Mouse (Mus musculus) limb, embryonic 12.5 days (tissue): ENCODE results near the gene Sumf1. TPM values are rescaled to one million over a fixed set of nuclear protein-coding genes. Genes with fewer than 3 reads are reported as not detected.

ENCODE experiments used
- ATAC-seq: fragments of 200-750 bp; cut with Nextera tagmentation; 2 replicates; pipeline ENCODE4 v1.8.0; 2017; ENCODE audit warnings: low read depth, moderate TSS enrichment; ENCODE audit not compliant: insufficient number of reproducible peaks, insufficient read depth, low FRiP score, low TSS enrichment
- H3K27ac ChIP-seq: fragments of 300-500 bp; sonication (generic); 2 replicates; pipeline ENCODE4 v1.5.1; 2016; ENCODE audit warnings: mild to moderate bottlenecking, moderate library complexity
- H3K27me3 ChIP-seq: fragments of 300-500 bp; sonication (generic); 2 replicates; pipeline ENCODE4 v1.6.1; 2016; ENCODE audit warnings: mild to moderate bottlenecking, moderate library complexity
- H3K36me3 ChIP-seq: fragments of 300-500 bp; sonication (generic); 2 replicates; pipeline ENCODE4 v1.6.1; 2016; ENCODE audit warnings: mild to moderate bottlenecking, moderate library complexity
- H3K4me1 ChIP-seq: fragments of 300-500 bp; sonication (generic); replicated peaks from 2 replicates; pipeline ENCODE4 v1.6.1; 2016
- H3K4me2 ChIP-seq: fragments of 300-500 bp; sonication (generic); 2 replicates; pipeline ENCODE4 v1.6.1; 2016; ENCODE audit warnings: mild to moderate bottlenecking, moderate library complexity
- H3K4me3 ChIP-seq: fragments of 300-500 bp; sonication (generic); replicated peaks from 2 replicates; pipeline ENCODE4 v1.5.1; 2016; ENCODE audit warnings: mild to moderate bottlenecking
- H3K9ac ChIP-seq: fragments of 300-500 bp; sonication (generic); replicated peaks from 2 replicates; pipeline ENCODE4 v1.6.1; 2016; ENCODE audit warnings: mild to moderate bottlenecking, moderate library complexity
- H3K9me3 ChIP-seq: fragments of 300-500 bp; sonication (generic); 2 replicates; pipeline ENCODE4 v1.6.1; 2016; ENCODE audit warnings: mild to moderate bottlenecking, moderate library complexity
- WGBS: fragments of 180-500 bp; shearing (Covaris S2); methylation state at CpG from one replicate; pipeline ENCODE4 v1.1.7; 2016; 5-methylcytosine and 5-hydroxymethylcytosine counted together
- polyA plus RNA-seq: library from polyadenylated mRNA; unstranded; fragments of >200 nt; fragmentation: Nextera tagmentation; extraction: Ambion mirVana; gene quantifications from 2 replicates; pipeline ENCODE4 v1.2.1, GENCODE M21; 2016

The Sumf1 gene
- polyA plus RNA-seq, 1 experiment from 2014 or later, result 18.9 TPM

DNA sequence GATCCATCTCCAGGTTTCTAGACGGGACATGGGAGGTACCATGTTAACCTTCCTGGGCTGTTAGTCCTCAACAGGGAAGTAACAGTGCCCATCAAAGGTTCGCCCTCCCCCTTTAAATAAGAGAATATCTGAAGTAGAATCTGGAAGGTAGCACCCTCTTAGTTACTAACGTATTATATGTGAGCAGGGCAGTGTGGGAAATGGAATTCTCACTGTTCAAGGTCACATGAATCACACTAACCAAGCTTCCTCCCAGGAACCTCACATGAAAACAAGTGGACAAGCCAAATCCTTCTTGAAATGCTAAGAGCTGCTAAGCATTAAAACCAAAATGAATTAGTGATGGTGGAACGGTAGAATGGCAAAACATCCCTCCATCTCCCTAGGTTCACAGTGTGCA, 38.7 kb downstream of the Sumf1 start:
- WGBS, result 87% methylated on average over 4 of the region's 4 CpGs

DNA sequence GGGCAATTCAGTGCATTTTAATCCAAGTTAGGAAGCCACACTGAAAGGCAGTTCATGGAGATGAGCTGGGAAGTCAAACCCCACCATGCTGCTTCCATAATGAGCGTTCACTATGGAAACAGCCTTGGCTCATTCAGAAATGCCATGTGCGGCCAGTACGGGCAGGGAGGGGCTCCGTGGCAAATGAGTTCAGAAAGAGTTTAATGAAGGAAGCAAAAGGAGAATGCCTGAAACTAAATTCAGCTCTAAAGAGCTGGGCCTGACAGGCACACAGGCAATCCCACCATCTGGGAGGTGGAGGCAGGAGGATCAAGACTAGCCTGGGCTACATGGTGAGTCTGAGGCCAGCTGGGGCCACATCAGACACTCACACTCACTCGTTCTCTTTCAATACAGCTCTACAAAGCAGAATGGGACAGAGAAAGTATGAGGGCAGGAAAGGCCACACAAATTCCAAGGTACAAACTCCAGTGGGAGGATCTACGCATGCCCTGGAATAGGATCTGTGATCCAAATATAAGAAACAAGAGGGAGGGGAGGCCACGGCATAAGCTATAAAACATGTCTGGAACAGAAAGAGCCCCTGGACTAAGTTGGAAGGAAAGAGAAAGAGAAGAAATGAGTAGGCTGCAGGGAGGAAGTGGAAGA, 39.3 kb downstream of the Sumf1 start:
- 82% methylated on average over 7 of the region's 7 CpGs for WGBS
- Histone ChIP-seq H3K4me3 (no peak overlapping the region), H3K9ac (no peak overlapping the region), H3K27ac (no peak overlapping the region), H3K4me1 (no peaks in the 10 kb centered on the region), H3K27me3 (no peaks in the 10 kb centered on the region), H3K36me3 (no peaks in the 10 kb centered on the region), H3K4me2 (no peak overlapping the region), H3K9me3 (no peaks in the 10 kb centered on the region)
- no peak for ATAC-seq

More for the DNA sequence above, 38.7 kb downstream of the Sumf1 start:
- Histone ChIP-seq H3K9ac (no peak overlapping the region), H3K4me2 (no peak overlapping the region), H3K27ac (no peak overlapping the region), H3K36me3 (no peaks in the 10 kb centered on the region), H3K27me3 (no peaks in the 10 kb centered on the region), H3K4me3 (no peak overlapping the region), H3K4me1 (no peaks in the 10 kb centered on the region), H3K9me3 (no peaks in the 10 kb centered on the region)
- no peak for ATAC-seq

DNA sequence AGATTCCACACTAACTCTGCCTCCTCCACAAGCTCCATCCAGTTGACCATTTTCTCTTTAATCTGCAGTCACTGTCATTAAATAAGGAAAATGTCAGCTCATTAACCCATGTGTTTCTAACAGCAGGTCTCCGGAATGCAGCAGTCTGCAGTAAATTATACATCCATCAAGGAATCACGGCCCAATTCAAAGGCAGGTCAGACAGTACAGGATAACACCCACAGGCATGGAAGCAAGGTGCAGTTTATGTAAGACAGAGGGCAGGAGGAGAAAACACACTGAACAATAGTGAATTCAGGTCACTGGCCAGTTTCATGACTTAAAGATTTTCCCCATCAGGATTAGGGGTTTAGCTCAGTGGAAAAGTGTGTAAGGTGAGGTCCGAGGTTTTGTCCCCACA, 40.1 kb downstream of the Sumf1 start:
- WGBS, result 63% methylated on average over 3 of the region's 3 CpGs
- ATAC-seq, result no peak
- H3K27ac ChIP-seq, result no peak overlapping the region

DNA sequence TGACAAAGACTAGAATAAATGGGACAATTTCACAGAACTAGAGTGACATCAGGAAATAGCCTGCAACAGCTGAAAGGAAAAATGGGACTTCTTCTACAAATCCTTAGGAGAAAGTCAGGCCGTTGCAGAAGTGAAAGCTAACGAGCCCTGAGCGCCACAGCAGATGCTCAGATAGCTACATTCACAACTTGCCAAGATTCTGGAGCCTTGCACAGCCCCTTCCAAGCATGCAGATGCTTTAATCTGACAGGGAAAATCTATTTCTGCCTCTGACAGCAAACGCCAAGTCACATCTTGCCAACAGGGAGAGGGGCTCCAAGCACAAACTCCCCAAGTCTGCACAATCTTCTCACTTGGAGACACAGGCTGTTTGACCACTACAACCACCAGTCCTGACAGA, 42.6 kb downstream of the Sumf1 start:
- no peak overlapping the region for H3K4me2 ChIP-seq
- no peak for ATAC-seq
- 74% methylated on average over 4 of the region's 4 CpGs for WGBS
- H3K4me3 ChIP-seq, result no peak overlapping the region
- no peaks in the 10 kb centered on the region for H3K27me3 ChIP-seq
- H3K4me1 ChIP-seq, result no peaks in the 10 kb centered on the region
- H3K36me3 ChIP-seq, result 0 out of 2 replicates have a peak, but pooled peaks cover 3% of the 10 kb centered on the region
- H3K9ac ChIP-seq, result no peak overlapping the region
- H3K9me3 ChIP-seq, result no peaks in the 10 kb centered on the region
- no peak overlapping the region for H3K27ac ChIP-seq

More for the DNA sequence above, 40.1 kb downstream of the Sumf1 start:
- no peak overlapping the region for H3K4me3 ChIP-seq
- H3K9ac ChIP-seq, result no peak overlapping the region
- H3K36me3 ChIP-seq, result no peaks in the 10 kb centered on the region
- no peak overlapping the region for H3K4me2 ChIP-seq
- no peaks in the 10 kb centered on the region for H3K9me3 ChIP-seq
- H3K27me3 ChIP-seq, result no peaks in the 10 kb centered on the region
- H3K4me1 ChIP-seq, result no peaks in the 10 kb centered on the region

DNA sequence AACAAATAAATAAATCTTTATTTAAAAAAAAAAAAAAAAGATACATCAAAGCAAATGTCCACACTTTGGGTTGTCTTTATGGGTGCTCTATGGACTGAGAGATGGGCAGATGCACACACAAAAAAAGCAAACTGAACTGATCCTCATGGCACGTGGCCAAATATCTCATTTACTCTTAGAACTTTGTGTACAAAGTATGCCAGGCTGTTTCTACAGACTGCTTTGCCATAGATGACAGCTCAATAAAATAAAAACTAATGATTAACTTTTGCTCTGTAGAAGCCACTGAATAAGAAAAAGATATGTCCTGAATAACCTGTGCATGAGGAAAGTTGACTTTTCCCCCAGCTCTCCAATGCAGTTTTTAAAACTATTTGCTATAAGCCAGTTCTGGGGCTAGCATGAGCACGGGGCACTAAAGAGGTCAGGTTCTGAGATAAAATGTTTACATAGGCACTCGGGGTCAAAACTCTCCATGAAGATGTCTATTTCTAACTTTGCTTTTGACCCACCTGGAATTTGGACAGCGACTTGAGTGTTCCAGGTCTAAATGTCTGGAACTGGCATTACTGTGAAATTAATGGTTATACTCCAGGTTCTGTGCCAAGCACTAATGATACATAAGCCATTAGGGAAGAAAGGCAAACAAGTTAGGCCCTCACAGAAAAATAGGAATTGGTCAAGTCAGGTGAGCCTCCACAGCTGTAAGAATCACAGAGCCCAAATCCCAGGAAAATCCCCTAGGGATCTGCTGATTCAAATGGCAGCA, 44.5 kb downstream of the Sumf1 start:
- ATAC-seq, result no peak
- Histone ChIP-seq H3K4me1 (no peaks in the 10 kb centered on the region), H3K9ac (no peak overlapping the region), H3K9me3 (no peaks in the 10 kb centered on the region), H3K36me3 (0 out of 2 replicates have a peak, but pooled peaks cover 3% of the 10 kb centered on the region), H3K4me2 (no peak overlapping the region), H3K27me3 (no peaks in the 10 kb centered on the region), H3K27ac (no peak overlapping the region), H3K4me3 (no peak overlapping the region)
- WGBS, result 90% methylated on average over 4 of the region's 4 CpGs

DNA sequence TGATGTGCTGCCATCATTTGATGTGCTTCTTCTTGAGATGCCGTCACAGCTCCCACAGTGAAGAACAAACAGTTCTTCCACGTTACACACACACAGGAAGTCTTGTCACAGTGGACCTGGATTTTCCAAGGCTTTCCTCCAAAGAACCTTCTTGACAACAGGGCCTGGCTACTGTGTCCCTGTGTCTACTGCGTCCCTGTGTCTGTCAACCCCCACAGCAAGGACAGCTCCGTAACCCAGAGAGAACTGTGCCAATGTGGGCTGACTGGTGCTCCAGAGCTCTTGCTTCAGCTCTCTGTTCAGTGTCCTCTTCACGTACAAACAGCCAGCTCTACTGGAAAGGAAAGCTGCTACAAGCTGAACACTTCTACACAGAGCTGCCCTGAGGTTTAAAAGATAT, 48.4 kb downstream of the Sumf1 start:
- Histone ChIP-seq H3K4me2 (no peak overlapping the region), H3K4me3 (no peak overlapping the region), H3K9me3 (no peaks in the 10 kb centered on the region), H3K36me3 (0 out of 2 replicates have a peak, but pooled peaks cover 3% of the 10 kb centered on the region), H3K27me3 (no peaks in the 10 kb centered on the region), H3K9ac (no peak overlapping the region), H3K27ac (no peak overlapping the region), H3K4me1 (no peaks in the 10 kb centered on the region)
- WGBS, result 90% methylated on average over 5 of the region's 5 CpGs
- ATAC-seq, result no peak

DNA sequence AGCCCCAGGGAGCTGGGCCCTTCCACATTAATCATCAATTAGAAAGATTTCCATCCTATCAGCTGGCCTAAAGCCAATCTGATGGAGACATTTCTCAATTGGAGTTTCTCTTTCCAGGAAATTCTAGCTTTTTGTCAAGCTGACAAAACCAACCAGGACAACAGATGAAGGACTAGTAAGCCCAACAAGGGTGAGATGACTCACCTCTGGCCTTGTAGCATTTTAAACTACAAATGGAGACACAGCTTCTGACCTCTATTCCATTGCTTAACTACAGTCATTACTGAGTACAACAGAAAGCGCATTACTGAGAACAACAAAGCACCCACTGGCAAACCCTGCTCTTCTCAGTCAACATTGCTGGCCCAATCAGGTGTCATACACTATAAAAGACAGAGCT, 49.1 kb downstream of the Sumf1 start:
- 78% methylated on average over 1 of the region's 1 CpGs for WGBS
- no peak for ATAC-seq
- H3K4me1 ChIP-seq, result no peaks in the 10 kb centered on the region
- no peaks in the 10 kb centered on the region for H3K9me3 ChIP-seq
- H3K9ac ChIP-seq, result no peak overlapping the region
- no peaks in the 10 kb centered on the region for H3K27me3 ChIP-seq
- H3K36me3 ChIP-seq, result 0 out of 2 replicates have a peak, but pooled peaks cover 3% of the 10 kb centered on the region
- no peak overlapping the region for H3K4me2 ChIP-seq
- no peak overlapping the region for H3K27ac ChIP-seq
- no peak overlapping the region for H3K4me3 ChIP-seq

DNA sequence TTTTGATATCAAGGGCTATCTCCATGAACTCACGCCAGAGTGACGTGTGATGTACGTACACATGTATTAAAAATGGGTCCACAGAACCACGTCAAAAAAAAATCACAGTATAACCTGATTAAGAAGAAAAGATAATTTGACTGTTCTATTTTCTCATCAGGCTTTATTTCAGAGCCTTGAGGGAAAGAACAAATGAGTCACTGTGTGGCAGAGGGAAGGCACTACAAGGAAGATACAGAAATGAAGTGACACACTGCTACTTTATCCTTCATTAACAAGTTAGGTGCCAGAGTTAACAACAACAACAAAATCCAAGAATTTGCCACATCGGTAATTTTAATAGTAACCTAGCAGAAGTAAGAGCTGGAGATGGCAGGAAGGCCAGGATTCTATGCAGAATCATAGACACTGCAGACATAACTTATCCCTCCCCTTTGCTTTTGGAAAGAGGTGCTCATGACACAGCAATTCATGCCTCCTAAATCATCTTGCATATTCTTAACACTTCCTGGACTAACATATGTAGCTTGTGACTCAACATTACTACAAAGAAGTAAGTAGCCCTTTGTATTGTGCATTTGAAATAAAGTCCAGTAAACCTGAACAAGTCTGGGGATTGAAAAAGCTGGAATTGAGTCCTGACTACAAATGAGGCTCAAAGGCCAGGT, 53.0 kb downstream of the Sumf1 start:
- no peak overlapping the region for H3K4me3 ChIP-seq
- no peaks in the 10 kb centered on the region for H3K27me3 ChIP-seq
- no peak overlapping the region for H3K4me2 ChIP-seq
- H3K4me1 ChIP-seq, result no peaks in the 10 kb centered on the region
- H3K36me3 ChIP-seq, result no peaks in the 10 kb centered on the region
- 93% methylated on average over 5 of the region's 5 CpGs for WGBS
- ATAC-seq, result no peak
- no peaks in the 10 kb centered on the region for H3K9me3 ChIP-seq
- no peak overlapping the region for H3K27ac ChIP-seq
- H3K9ac ChIP-seq, result no peak overlapping the region

DNA sequence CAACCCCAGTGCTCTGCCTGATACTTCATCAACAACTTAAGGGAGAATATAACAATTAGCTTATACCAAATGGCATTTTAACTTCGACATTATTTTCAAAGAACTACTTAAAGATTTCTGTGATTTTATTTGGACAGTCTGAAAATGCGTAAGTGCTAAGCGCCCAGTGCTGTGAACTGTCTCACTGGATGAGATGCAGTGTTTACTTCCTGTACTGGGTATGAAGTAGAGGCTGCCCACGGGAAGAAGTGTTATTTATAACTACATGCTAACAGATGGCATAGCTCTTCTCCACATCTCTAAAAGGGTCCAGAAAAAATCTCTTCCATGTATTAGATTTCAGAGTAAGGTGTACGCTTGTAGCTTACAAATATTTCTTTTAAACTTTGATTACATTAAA, 54.7 kb downstream of the Sumf1 start:
- WGBS, result 90% methylated on average over 5 of the region's 5 CpGs
- Histone ChIP-seq H3K9me3 (no peaks in the 10 kb centered on the region), H3K9ac (no peak overlapping the region), H3K4me3 (no peak overlapping the region), H3K4me2 (no peak overlapping the region), H3K27me3 (no peaks in the 10 kb centered on the region), H3K4me1 (no peaks in the 10 kb centered on the region), H3K36me3 (no peaks in the 10 kb centered on the region), H3K27ac (no peak overlapping the region)
- no peak for ATAC-seq

DNA sequence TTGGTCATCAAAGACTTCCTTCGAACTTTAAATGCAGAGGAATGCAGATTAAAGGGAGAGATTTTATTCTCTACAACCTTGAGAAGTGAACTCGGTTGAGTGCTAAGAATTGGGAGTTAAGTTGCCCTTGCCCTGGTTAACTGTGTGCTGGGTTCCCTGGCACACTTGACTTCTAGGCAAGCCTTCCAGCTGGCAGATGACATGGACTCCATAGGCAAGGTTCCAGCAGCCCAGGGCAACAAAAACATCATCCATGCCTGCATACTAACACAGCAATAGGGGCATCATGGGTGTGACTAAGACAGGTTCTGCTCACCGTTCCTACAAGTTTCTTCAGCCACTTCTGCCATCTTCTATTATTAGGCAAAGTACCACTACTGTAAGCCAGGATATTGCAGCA, 58.8 kb downstream of the Sumf1 start:
- no peak overlapping the region for H3K4me3 ChIP-seq
- no peak overlapping the region for H3K9ac ChIP-seq
- H3K9me3 ChIP-seq, result no peaks in the 10 kb centered on the region
- no peak overlapping the region for H3K27ac ChIP-seq
- WGBS, result 91% methylated on average over 3 of the region's 3 CpGs
- H3K4me1 ChIP-seq, result no peaks in the 10 kb centered on the region
- no peak for ATAC-seq
- no peaks in the 10 kb centered on the region for H3K27me3 ChIP-seq
- H3K36me3 ChIP-seq, result no peaks in the 10 kb centered on the region
- no peak overlapping the region for H3K4me2 ChIP-seq

DNA sequence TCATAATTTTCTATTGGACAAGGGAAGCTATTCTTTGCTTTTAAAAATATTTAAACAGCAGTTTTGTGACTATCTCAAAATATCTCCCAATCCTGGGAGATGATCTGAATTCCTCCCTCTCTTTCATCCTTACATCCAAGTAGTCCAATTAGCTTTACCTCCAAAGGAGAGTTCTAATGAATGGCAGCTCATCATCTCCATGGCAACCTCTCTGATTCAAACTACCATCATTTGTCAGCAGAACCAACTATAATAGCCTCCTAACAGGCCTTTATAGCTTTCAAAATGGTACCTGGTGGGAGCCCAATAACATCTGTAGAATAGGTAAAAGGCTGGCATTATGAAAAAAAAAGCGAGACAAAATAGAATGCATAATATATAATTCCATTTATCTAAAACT, 59.9 kb downstream of the Sumf1 start:
- no peak for ATAC-seq
- Histone ChIP-seq H3K9ac (no peak overlapping the region), H3K4me1 (no peaks in the 10 kb centered on the region), H3K27ac (no peak overlapping the region), H3K9me3 (no peaks in the 10 kb centered on the region), H3K27me3 (no peaks in the 10 kb centered on the region), H3K4me3 (no peak overlapping the region), H3K4me2 (no peak overlapping the region), H3K36me3 (no peaks in the 10 kb centered on the region)
- 85% methylated on average over 1 of the region's 1 CpGs for WGBS
